Mouse (Mus musculus) midbrain, postnatal 0 days (tissue): ENCODE measurements around the gene S1pr3. TPM values are rescaled to one million over a fixed set of nuclear protein-coding genes. Genes with fewer than 3 reads are reported as not detected.

Experiments
- ATAC-seq: fragments of 200-750 bp; cut with Nextera tagmentation; 2 replicates; pipeline ENCODE4 v1.8.0; 2017; ENCODE audit warnings: moderate number of reproducible peaks, mild to moderate bottlenecking, moderate TSS enrichment, moderate library complexity; ENCODE audit not compliant: low FRiP score
- DNase-seq: peaks from one replicate; pipeline ENCODE4 v3.0.0-alpha.2; 2015; ENCODE audit warnings: low spot score
- H3K27ac ChIP-seq: fragments of 300-500 bp; sonication (generic); 2 replicates; pipeline ENCODE4 v1.5.1; 2014; ENCODE audit warnings: low read depth, mild to moderate bottlenecking, low read length, mixed read lengths
- H3K27me3 ChIP-seq: fragments of 300-500 bp; sonication (generic); 2 replicates; pipeline ENCODE4 v1.6.1; 2014; ENCODE audit warnings: low read length, control low read depth, mixed read lengths; ENCODE audit not compliant: insufficient read depth
- H3K36me3 ChIP-seq: fragments of 300-500 bp; sonication (generic); 2 replicates; pipeline ENCODE4 v1.6.1; 2014; ENCODE audit warnings: low read length, control low read depth, mixed read lengths; ENCODE audit not compliant: insufficient read depth
- H3K4me1 ChIP-seq: fragments of 300-500 bp; sonication (generic); 2 replicates; pipeline ENCODE4 v1.6.1; 2014; ENCODE audit warnings: mild to moderate bottlenecking, control low read depth, antibody characterized with exemption, low read length, mixed read lengths; ENCODE audit not compliant: insufficient read depth
- H3K4me2 ChIP-seq: fragments of 300-500 bp; sonication (generic); 2 replicates; pipeline ENCODE4 v1.6.1; 2014; ENCODE audit warnings: low read depth, mild to moderate bottlenecking, low read length, mixed read lengths; ENCODE audit not compliant: poor library complexity, severe bottlenecking
- H3K4me3 ChIP-seq: fragments of 300-500 bp; sonication (generic); 2 replicates; pipeline ENCODE4 v1.5.1; 2014; ENCODE audit warnings: low read depth, mild to moderate bottlenecking, low read length, moderate library complexity
- H3K9ac ChIP-seq: fragments of 300-500 bp; sonication (generic); replicated peaks from 2 replicates; pipeline ENCODE4 v1.6.1; 2014; ENCODE audit warnings: mild to moderate bottlenecking, low read length, moderate library complexity, mixed read lengths; ENCODE audit not compliant: poor library complexity, severe bottlenecking
- H3K9me3 ChIP-seq: fragments of 300-500 bp; sonication (generic); 2 replicates; pipeline ENCODE4 v1.6.1; 2016; ENCODE audit warnings: low read length, control low read depth
- CTCF ChIP-seq: IDR thresholded peaks from 2 replicates; pipeline ENCODE4 v1.5.1; 2016; ENCODE audit warnings: antibody characterized with exemption, mild to moderate bottlenecking
- WGBS: fragments of 180-500 bp; shearing (Covaris S2); extraction: QIAGEN DNeasy Blood & Tissue Kit; methylation state at CpG from one replicate; pipeline ENCODE4 v1.1.7; 2014; 5-methylcytosine and 5-hydroxymethylcytosine counted together
- polyA plus RNA-seq: library from polyadenylated mRNA; unstranded; fragments of >200 nt; fragmentation: Nextera tagmentation; extraction: Ambion mirVana; gene quantifications from 2 replicates; pipeline ENCODE4 v1.2.1, GENCODE M21; 2015
- total RNA-seq: library from RNA; depleted of rRNA; stranded (reverse); fragments of >200 nt; gene quantifications from 2 replicates; pipeline ENCODE4 v1.2.3, GENCODE M21; 2014

S1pr3 gene
- total and polyA plus RNA-seq, 2 experiments from 2014 or later, result 7.0 to 9.5 TPM

DNA sequence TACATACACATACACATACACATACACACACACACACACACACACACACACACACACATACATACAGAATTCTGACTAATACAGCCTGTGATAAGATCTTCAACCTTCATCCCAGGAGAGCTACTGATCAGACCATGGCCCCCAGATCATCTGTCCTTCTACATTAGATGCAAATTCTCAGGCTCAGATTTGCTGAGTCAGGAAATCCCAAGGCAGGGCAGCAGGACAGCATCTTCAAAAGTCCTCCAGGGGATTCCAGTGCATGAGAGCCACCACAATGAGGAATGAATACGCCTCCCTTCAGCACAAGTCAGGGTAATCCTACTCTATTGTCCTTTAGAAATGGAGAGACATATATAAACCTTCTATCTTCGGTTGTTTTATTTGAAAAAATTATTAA, 23.5 kb upstream of the S1pr3 start:
- TF ChIP-seq CTCF, result no peak
- DNase-seq (no peak), ATAC-seq (no peak)
- no peaks in the 10 kb centered on the region for H3K4me1 ChIP-seq
- H3K9me3 ChIP-seq, result no peaks in the 10 kb centered on the region
- H3K4me2 ChIP-seq, result no peak overlapping the region
- 47% methylated on average over 2 of the region's 2 CpGs for WGBS
- no peak overlapping the region for H3K27ac ChIP-seq
- H3K4me3 ChIP-seq, result no peak overlapping the region
- no peaks in the 10 kb centered on the region for H3K36me3 ChIP-seq
- 0 out of 2 replicates have a peak, but pooled peaks cover 3% of the 10 kb centered on the region for H3K27me3 ChIP-seq
- H3K9ac ChIP-seq, result no peak overlapping the region

DNA sequence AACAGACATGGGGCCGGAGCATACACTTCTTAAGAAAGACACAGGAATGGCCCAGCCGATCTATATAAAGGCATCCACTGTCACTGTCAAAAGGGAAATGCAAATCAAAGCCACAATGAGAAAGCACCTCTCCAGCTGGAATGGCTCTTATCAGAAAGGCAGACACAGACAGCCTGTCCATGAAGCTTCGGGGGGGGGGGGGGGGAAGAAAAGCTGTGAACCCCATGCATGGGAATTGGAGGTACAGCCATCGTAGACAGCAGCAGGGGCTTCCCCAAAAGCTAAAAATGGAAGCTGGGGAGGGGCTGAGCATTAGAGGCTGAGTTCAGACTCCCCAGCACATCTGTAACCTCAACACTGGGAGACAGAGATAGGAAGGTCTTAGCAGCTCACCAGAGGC, 20.5 kb upstream of the S1pr3 start:
- Histone ChIP-seq H3K4me3 (no peak overlapping the region), H3K27ac (no peak overlapping the region), H3K4me2 (no peak overlapping the region), H3K4me1 (no peaks in the 10 kb centered on the region), H3K36me3 (no peaks in the 10 kb centered on the region), H3K27me3 (no peaks in the 10 kb centered on the region), H3K9ac (no peak overlapping the region), H3K9me3 (no peaks in the 10 kb centered on the region)
- no peak for TF ChIP-seq CTCF
- no peak for ATAC-seq
- DNase-seq, result no peak
- WGBS, result 42% methylated on average over 4 of the region's 4 CpGs

- Histone ChIP-seq H3K4me1 (no peaks in the 10 kb centered on the region), H3K4me3 (no peak overlapping the region), H3K27ac (no peak overlapping the region), H3K4me2 (no peak overlapping the region), H3K36me3 (no peaks in the 10 kb centered on the region), H3K9me3 (no peaks in the 10 kb centered on the region), H3K9ac (no peak overlapping the region), H3K27me3 (no peaks in the 10 kb centered on the region)
- DNase-seq (no peak), ATAC-seq (no peak)
- 75% methylated on average over 4 of the region's 4 CpGs for WGBS
- TF ChIP-seq CTCF, result no peak
These were observed 18.0 kb upstream of the S1pr3 start for GRCm38 (mm10) chr13:51390398-51390797.

GRCm38 (mm10) chr13:51391359-51391916, 17.0 kb upstream of the S1pr3 start:
- Histone ChIP-seq H3K9me3 (no peaks in the 10 kb centered on the region), H3K4me2 (no peak overlapping the region), H3K27me3 (no peaks in the 10 kb centered on the region), H3K36me3 (no peaks in the 10 kb centered on the region), H3K4me3 (no peak overlapping the region), H3K4me1 (no peaks in the 10 kb centered on the region), H3K9ac (no peak overlapping the region), H3K27ac (no peak overlapping the region)
- no peak for TF ChIP-seq CTCF
- 93% methylated on average over 6 of the region's 6 CpGs for WGBS
- DNase-seq, result no peak
- ATAC-seq, result no peak

- TF ChIP-seq CTCF, result no peak
- Histone ChIP-seq H3K9ac (no peak overlapping the region), H3K27me3 (no peaks in the 10 kb centered on the region), H3K27ac (no peak overlapping the region), H3K9me3 (no peaks in the 10 kb centered on the region), H3K36me3 (no peaks in the 10 kb centered on the region), H3K4me3 (no peak overlapping the region), H3K4me1 (no peaks in the 10 kb centered on the region), H3K4me2 (no peak overlapping the region)
- DNase-seq, result no peak
- ATAC-seq, result no peak
- 56% methylated on average over 1 of the region's 1 CpGs for WGBS
These were observed 16.2 kb upstream of the S1pr3 start for GRCm38 (mm10) chr13:51392256-51392655.

DNA sequence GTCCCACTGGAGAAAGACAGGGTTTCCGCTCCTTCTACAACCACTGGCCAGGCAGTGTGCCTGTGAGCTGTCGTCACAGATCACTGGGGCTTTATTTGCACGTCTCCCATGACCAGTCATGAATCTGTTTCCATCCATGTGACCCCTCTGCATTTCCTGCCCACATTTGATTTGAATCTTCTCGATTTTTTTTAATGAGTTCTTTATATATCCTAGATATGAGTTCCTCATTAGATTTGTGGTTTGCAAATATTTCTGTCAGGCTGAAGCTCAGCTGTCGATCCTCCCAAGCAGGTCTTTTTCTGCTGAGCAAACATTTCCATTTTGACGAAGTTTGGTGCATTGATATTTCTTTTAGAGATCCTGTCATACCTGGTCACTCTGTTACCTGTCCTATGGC, 10.6 kb upstream of the S1pr3 start:
- Histone ChIP-seq H3K9ac (no peak overlapping the region), H3K27ac (no peak overlapping the region), H3K9me3 (no peaks in the 10 kb centered on the region), H3K4me3 (no peak overlapping the region), H3K4me2 (no peak overlapping the region), H3K27me3 (no peaks in the 10 kb centered on the region), H3K4me1 (no peaks in the 10 kb centered on the region; the same call in 1 of the 2 replicates), H3K36me3 (no peaks in the 10 kb centered on the region)
- TF ChIP-seq CTCF, result no peak
- DNase-seq, result no peak
- ATAC-seq, result no peak
- whole genome bisulfite sequencing, result 91% methylated on average over 6 of the region's 6 CpGs
